Mouse (Mus musculus): Measurements from ENCODE around the gene Scarb1.

GRCm38 (mm10) chr5:125292951-125293350, 47.9 kb downstream of the Scarb1 start:
- TF ChIP-seq CTCF (IDR thresholded peaks at IDR 0.05) (no peak), EP300 (IDR thresholded peaks at IDR 0.05) (no peak)

Data from lung, postnatal 0 days (tissue).